27 mouse cellular contexts compared by ENCODE assay signal in the genomic region with DNA sequence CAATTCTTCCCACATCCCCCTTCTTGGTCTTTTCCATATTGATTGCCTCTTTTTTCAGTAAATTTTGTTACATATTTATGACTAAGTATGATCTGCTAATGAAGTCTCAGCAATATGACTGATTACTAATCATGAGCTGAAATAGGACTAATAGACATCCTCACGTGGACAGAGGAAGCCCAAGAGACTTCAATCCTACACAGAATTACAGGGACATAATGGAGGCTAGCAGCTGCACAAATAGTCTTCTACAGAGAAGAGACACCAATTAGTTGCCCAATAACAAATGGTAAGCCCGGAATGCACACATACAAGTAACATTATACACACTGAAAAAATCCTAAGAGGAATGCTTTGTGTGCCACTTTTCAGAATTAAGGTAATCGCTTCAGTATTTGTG. TPM values are rescaled to one million over a fixed set of nuclear protein-coding genes. Genes with fewer than 3 reads are reported as not detected.
A peak's percentile ranks its signal among the peaks of the same experiment; 100 is the strongest.
DNase-seq lines count a peak whose midpoint lies in the region; ATAC-seq and TF ChIP-seq lines count a peak whose summit lies in the region.
"Had no signal": no experiment of that assay in that cellular context is flagged by ENCODE, and none has a peak within 500 bp of the region (broad histone marks: within the 10 kb centered on the region; RNA-seq: fewer than 3 reads in every experiment).

No protein-coding gene starts in this region.

- no peak overlapping the region for H3K4me3 ChIP-seq in hindbrain, embryonic 12.5 days
- no peak overlapping the region for H3K4me3 ChIP-seq in hindbrain, postnatal 0 days (ENCODE audit: low read length)
- H3K4me3 ChIP-seq in midbrain, embryonic 13.5 days (replicated peaks), result no peak overlapping the region
- H3K4me3 ChIP-seq in midbrain, embryonic 16.5 days (ENCODE audit: low read depth, low read length), result no peak overlapping the region
- H3K4me3 ChIP-seq: embryonic facial prominence, embryonic 10.5 days; embryonic facial prominence, embryonic 13.5 days; erythroblast, embryonic 14.5 days; forebrain, embryonic 12.5 days; forebrain, embryonic 15.5 days; heart, embryonic 12.5 days; heart, embryonic 15.5 days; hindbrain, embryonic 10.5 days had no signal

- H3K36me3 ChIP-seq in hindbrain, embryonic 12.5 days, result no peaks in the 10 kb centered on the region
- no peaks in the 10 kb centered on the region for H3K36me3 ChIP-seq in hindbrain, postnatal 0 days (ENCODE audit: insufficient read depth, low read length)
- H3K36me3 ChIP-seq in midbrain, embryonic 13.5 days, result no peaks in the 10 kb centered on the region
- no peaks in the 10 kb centered on the region for H3K36me3 ChIP-seq in midbrain, embryonic 16.5 days (ENCODE audit: control insufficient read depth, insufficient read depth, low read length)
- H3K36me3 ChIP-seq: embryonic facial prominence, embryonic 10.5 days; embryonic facial prominence, embryonic 13.5 days; forebrain, embryonic 12.5 days; forebrain, embryonic 15.5 days; heart, embryonic 12.5 days; heart, embryonic 15.5 days; hindbrain, embryonic 10.5 days had no signal

- H3K4me1 ChIP-seq in hindbrain, embryonic 12.5 days, result no peaks in the 10 kb centered on the region
- H3K4me1 ChIP-seq in hindbrain, postnatal 0 days (ENCODE audit: insufficient read depth, low read length), result no peaks in the 10 kb centered on the region
- H3K4me1 ChIP-seq in midbrain, embryonic 13.5 days (replicated peaks), result no peaks in the 10 kb centered on the region
- H3K4me1 ChIP-seq in midbrain, embryonic 16.5 days (ENCODE audit: control insufficient read depth, insufficient read depth, low read length), result no peaks in the 10 kb centered on the region
- H3K4me1 ChIP-seq: embryonic facial prominence, embryonic 10.5 days; embryonic facial prominence, embryonic 13.5 days; forebrain, embryonic 12.5 days; forebrain, embryonic 15.5 days; hindbrain, embryonic 10.5 days had no signal

- no peak for TF ChIP-seq CTCF in hindbrain, postnatal 0 days (IDR thresholded peaks at IDR 0.05; ENCODE audit: low read depth)
- TF ChIP-seq CTCF in brain, embryonic 14.5 days (IDR thresholded peaks at IDR 0.05; ENCODE audit: borderline replicate concordance, extremely low read depth, insufficient read depth, insufficient read length), result no peak

- no peak for DNase-seq in hindbrain, postnatal 0 days (ENCODE audit: low spot score)
- DNase-seq in brain, embryonic 14.5 days (ENCODE audit: low read depth), result peak; percentile 28
- DNase-seq in urinary bladder, postnatal 4 days (ENCODE audit: low spot score in 2 of 2), result no peak
- DNase-seq: adrenal gland, adult 8-10 months; adrenal gland, postnatal 25 days; cerebellum, adult 18-20 months; cerebellum, adult 9-10 months; cerebellum, postnatal 14 days; gastrocnemius, postnatal 25 days; heart, adult 18-20 months; heart, postnatal 10 days; heart, postnatal 36 days had no signal

- H3K4me2 ChIP-seq in hindbrain, embryonic 12.5 days (replicated peaks), result no peak overlapping the region
- H3K4me2 ChIP-seq in hindbrain, postnatal 0 days (ENCODE audit: low read depth, low read length), result no peak overlapping the region
- H3K4me2 ChIP-seq in midbrain, embryonic 13.5 days (replicated peaks), result no peak overlapping the region
- no peak overlapping the region for H3K4me2 ChIP-seq in midbrain, embryonic 16.5 days (ENCODE audit: low read length)
- H3K4me2 ChIP-seq: embryonic facial prominence, embryonic 13.5 days; forebrain, embryonic 12.5 days; forebrain, embryonic 15.5 days; heart, embryonic 12.5 days; heart, embryonic 15.5 days had no signal

- no peaks in the 10 kb centered on the region for H3K9me3 ChIP-seq in hindbrain, embryonic 12.5 days (replicated peaks)
- no peaks in the 10 kb centered on the region for H3K9me3 ChIP-seq in hindbrain, postnatal 0 days (ENCODE audit: low read length)
- no peaks in the 10 kb centered on the region for H3K9me3 ChIP-seq in midbrain, embryonic 13.5 days
- no peaks in the 10 kb centered on the region for H3K9me3 ChIP-seq in midbrain, embryonic 16.5 days (replicated peaks; ENCODE audit: control insufficient read depth, low read length, poor library complexity, severe bottlenecking)
- H3K9me3 ChIP-seq: embryonic facial prominence, embryonic 10.5 days; embryonic facial prominence, embryonic 13.5 days; forebrain, embryonic 12.5 days; forebrain, embryonic 15.5 days; heart, embryonic 12.5 days; heart, embryonic 15.5 days; hindbrain, embryonic 10.5 days had no signal

- whole genome bisulfite sequencing in hindbrain, embryonic 12.5 days, result 60% methylated on average over 3 of the region's 3 CpGs
- WGBS in hindbrain, postnatal 0 days, result 69% methylated on average over 3 of the region's 3 CpGs
- WGBS in midbrain, embryonic 13.5 days, result 56% methylated on average over 3 of the region's 3 CpGs
- WGBS in midbrain, embryonic 16.5 days, result 53% methylated on average over 3 of the region's 3 CpGs

- H3K27me3 ChIP-seq in hindbrain, embryonic 12.5 days, result no peaks in the 10 kb centered on the region
- H3K27me3 ChIP-seq in hindbrain, postnatal 0 days (ENCODE audit: insufficient read depth, low read length), result no peaks in the 10 kb centered on the region
- H3K27me3 ChIP-seq in midbrain, embryonic 13.5 days, result no peaks in the 10 kb centered on the region
- no peaks in the 10 kb centered on the region for H3K27me3 ChIP-seq in midbrain, embryonic 16.5 days (ENCODE audit: control insufficient read depth, insufficient read depth, low read depth, low read length)
- H3K27me3 ChIP-seq: embryonic facial prominence, embryonic 13.5 days; forebrain, embryonic 12.5 days; forebrain, embryonic 15.5 days; heart, embryonic 12.5 days; heart, embryonic 15.5 days had no signal

- H3K9ac ChIP-seq in hindbrain, embryonic 12.5 days, result no peak overlapping the region
- no peak overlapping the region for H3K9ac ChIP-seq in hindbrain, postnatal 0 days (replicated peaks; ENCODE audit: low read length)
- H3K9ac ChIP-seq in midbrain, embryonic 13.5 days (replicated peaks), result no peak overlapping the region
- no peak overlapping the region for H3K9ac ChIP-seq in midbrain, embryonic 16.5 days (ENCODE audit: low read depth, low read length)
- H3K9ac ChIP-seq: embryonic facial prominence, embryonic 13.5 days; forebrain, embryonic 12.5 days; forebrain, embryonic 15.5 days; heart, embryonic 12.5 days; heart, embryonic 15.5 days had no signal

- TF ChIP-seq POLR2A in brain, embryonic 14.5 days (IDR thresholded peaks at IDR 0.05; ENCODE audit: borderline replicate concordance, extremely low read depth, insufficient read depth, insufficient read length, poor library complexity, severe bottlenecking), result no peak

- H3K27ac ChIP-seq in hindbrain, embryonic 12.5 days, result no peak overlapping the region
- no peak overlapping the region for H3K27ac ChIP-seq in hindbrain, postnatal 0 days
- no peak overlapping the region for H3K27ac ChIP-seq in midbrain, embryonic 13.5 days
- no peak overlapping the region for H3K27ac ChIP-seq in midbrain, embryonic 16.5 days (ENCODE audit: low read length)
- H3K27ac ChIP-seq: embryonic facial prominence, embryonic 10.5 days; embryonic facial prominence, embryonic 13.5 days; forebrain, embryonic 12.5 days; forebrain, embryonic 15.5 days; heart, embryonic 15.5 days; hindbrain, embryonic 10.5 days had no signal

- ATAC-seq in hindbrain, embryonic 12.5 days (ENCODE audit: low FRiP score), result peak; percentile 73
- no peak for ATAC-seq in hindbrain, postnatal 0 days
- ATAC-seq in midbrain, embryonic 13.5 days, result peak; percentile 48; the same call in 1 of the 2 replicates
- ATAC-seq in midbrain, embryonic 16.5 days, result no peak
- ATAC-seq: activated CD4-positive, CD25-positive, alpha-beta regulatory T cell, adult 4 months; forebrain, embryonic 15.5 days; hindbrain, embryonic 16.5 days; inflammation-experienced regulatory T-cells, adult 6 months had no signal

RNA-seq across cellular contexts. Expression of a gene that starts 24.3 kb away (rescaled TPM):
- 0.78 and 1.4 TPM in 2 replicates for polyA plus RNA-seq in hindbrain, embryonic 12.5 days (2016; fragmentation: Nextera tagmentation; extraction: Ambion mirVana)
- total RNA-seq in hindbrain, postnatal 0 days (2014; rRNA removed), result not detected in 2 replicates
- not detected in 2 replicates for polyA plus RNA-seq in hindbrain, postnatal 0 days (2015; fragmentation: Nextera tagmentation; extraction: Ambion mirVana)
- polyA plus RNA-seq in midbrain, embryonic 13.5 days (2015; fragmentation: Nextera tagmentation; extraction: Ambion mirVana), result not detected in 2 replicates
- polyA plus RNA-seq in midbrain, embryonic 16.5 days (2015; fragmentation: Nextera tagmentation; extraction: Ambion mirVana), result not detected in 2 replicates
- polyA plus RNA-seq in brain, embryonic 14.5 days (2012; rRNA removed), result not detected in 2 replicates
- total RNA-seq: adrenal gland, adult 8-10 months; adrenal gland, postnatal 25 days; ES-E14 had no signal
- polyA plus RNA-seq: activated CD4-positive, CD25-positive, alpha-beta regulatory T cell, adult 4 months; embryonic facial prominence, embryonic 13.5 days; erythroblast, embryonic 14.5 days; forebrain, embryonic 12.5 days; forebrain, embryonic 15.5 days; heart, embryonic 12.5 days; heart, embryonic 15.5 days; hindbrain, embryonic 16.5 days; inflammation-experienced regulatory T-cells, adult 6 months had no signal

Comparison
In these comparisons a context has a peak if more than half of its experiments do, and no peak if none do; other contexts are left out.
1. ATAC-seq: peak in hindbrain, embryonic 12.5 days (single experiment) and midbrain, embryonic 13.5 days (single experiment); none in hindbrain, postnatal 0 days (single experiment) and midbrain, embryonic 16.5 days (single experiment).